Mouse (Mus musculus): ENCODE measurements around the gene Parn. TPM values are rescaled to one million over a fixed set of nuclear protein-coding genes. Genes with fewer than 3 reads are reported as not detected.

Parn gene
- polyA plus RNA-seq (2012; rRNA removed), result 23.1 and 23.3 TPM in 2 replicates

GRCm38 (mm10) chr16:13667878-13668343 is at the start of gene Parn:
Gene Parn (minus strand): TSS chr16:13668170.

DNA sequence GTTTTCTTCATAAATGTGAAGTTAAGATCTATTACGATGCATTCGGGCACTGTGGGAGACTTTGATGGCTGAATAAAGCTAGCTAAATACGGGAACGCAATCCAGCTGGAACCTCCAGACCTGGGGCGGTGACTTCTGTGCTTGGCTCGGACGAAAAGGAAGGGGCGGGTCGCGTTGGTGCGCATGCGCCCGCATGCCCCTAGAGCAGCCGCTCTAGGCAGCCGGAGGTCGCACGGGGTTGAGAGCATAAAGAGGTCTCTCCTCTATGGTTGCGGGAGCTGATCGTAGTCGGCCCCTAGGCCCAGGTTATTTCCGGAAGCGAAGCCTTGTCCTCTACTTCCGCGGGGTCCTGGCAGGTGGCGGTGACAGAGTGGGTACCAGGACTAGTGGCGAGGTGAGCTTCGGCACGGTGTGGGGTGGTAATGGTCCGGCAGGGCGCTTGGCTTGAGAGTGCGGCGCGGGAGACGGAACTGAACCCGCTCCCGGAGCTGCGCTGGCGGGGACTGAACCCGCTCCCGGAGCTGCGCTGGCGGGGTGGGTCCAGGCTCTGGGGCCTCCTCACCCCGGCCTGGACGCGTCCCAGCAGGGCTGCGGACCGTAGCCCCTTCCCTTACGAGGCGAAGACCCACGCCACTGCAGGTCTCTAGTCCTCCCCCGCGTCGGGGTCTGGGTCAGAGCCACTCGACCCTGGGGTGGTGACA is 3.9 kb upstream of the Parn start, which contains the start of the genes Bfar and 3110001I22Rik:
Gene Bfar (plus strand): TSS at position 174 of the 701 bp plus-strand sequence.
Gene 3110001I22Rik (plus strand): TSS at position 245 of the 701 bp plus-strand sequence.

Other genes starting within 250 kb of the Parn start
- 46.5 and 47.1 TPM in 2 replicates for gene Bfar, start 3.7 kb upstream of the Parn start, polyA plus RNA-seq (2012; rRNA removed)
- 4.1 and 4.2 TPM in 2 replicates for gene 3110001I22Rik, start 3.8 kb upstream of the Parn start, polyA plus RNA-seq (2012; rRNA removed)
- gene Pla2g10, start 62.8 kb upstream of the Parn start, polyA plus RNA-seq (2012; rRNA removed), result 0.22 and 0.29 TPM in 2 replicates
- gene Rrn3, start 112.5 kb upstream of the Parn start, polyA plus RNA-seq (2012; rRNA removed), result 30.7 and 32.0 TPM in 2 replicates
- 157 and 162 TPM in 2 replicates for gene Ntan1, start 150.7 kb upstream of the Parn start, polyA plus RNA-seq (2012; rRNA removed)
- 51.1 and 53.5 TPM in 2 replicates for gene Pdxdc1, start 235.0 kb upstream of the Parn start, polyA plus RNA-seq (2012; rRNA removed)
- gene Mpv17l, start 235.0 kb upstream of the Parn start, polyA plus RNA-seq (2012; rRNA removed), result 26.1 and 27.2 TPM in 2 replicates